Mouse (Mus musculus): ENCODE measurements around the gene Tnfrsf13b. TPM values are rescaled to one million over a fixed set of nuclear protein-coding genes. Genes with fewer than 3 reads are reported as not detected.

Gene Tnfrsf13b
- total and polyA plus RNA-seq, 2 experiments from 2014 or later = 1.4 to 1.6 TPM

DNA sequence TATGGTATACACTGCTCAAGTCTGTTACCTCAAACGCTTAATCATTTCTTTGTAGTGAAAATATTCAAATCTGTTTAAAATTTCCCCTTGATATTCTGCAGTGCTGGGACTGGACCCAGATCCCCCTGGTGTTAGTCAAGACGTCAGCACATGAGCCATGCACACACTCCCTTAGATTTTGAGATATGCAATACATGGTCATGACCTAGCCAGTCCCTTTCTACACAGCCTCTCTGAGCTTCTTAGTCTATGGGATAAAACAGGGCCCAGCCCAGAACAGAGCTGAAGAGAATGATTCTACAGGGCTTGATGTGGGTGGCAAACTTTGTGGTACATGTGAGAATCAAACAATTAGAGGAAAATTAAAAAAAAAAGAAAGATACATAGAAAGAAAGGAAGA lies 15.1 kb downstream of the Tnfrsf13b start:
- no peak for TF ChIP-seq CTCF (IDR thresholded peaks at IDR 0.05)
- peaks cover under 1% of the 10 kb centered on the region; the same call in 1 of the 2 replicates for H3K4me1 ChIP-seq (ENCODE audit: insufficient read depth, low read length)
- H3K4me3 ChIP-seq (ENCODE audit: low read depth, low read length) = no peak overlapping the region
- 75% methylated on average over 2 of the region's 2 CpGs for WGBS
- DNase-seq (ENCODE audit: low spot score) (no peak), ATAC-seq (ENCODE audit: low FRiP score) (no peak)
- H3K9me3 ChIP-seq (ENCODE audit: low read length) = no peaks in the 10 kb centered on the region
- H3K27ac ChIP-seq (ENCODE audit: low read depth, low read length) = no peak overlapping the region
- H3K36me3 ChIP-seq (ENCODE audit: insufficient read depth, low read length) = no peaks in the 10 kb centered on the region
- no peaks in the 10 kb centered on the region for H3K27me3 ChIP-seq (ENCODE audit: insufficient read depth, low read length)
- no peak overlapping the region for H3K4me2 ChIP-seq (ENCODE audit: low read depth, low read length, poor library complexity, severe bottlenecking)
- H3K9ac ChIP-seq (replicated peaks; ENCODE audit: low read length, poor library complexity, severe bottlenecking) = no peak overlapping the region

- ATAC-seq (ENCODE audit: low FRiP score) = no peak
- 67% methylated on average over 3 of the region's 3 CpGs for WGBS
- Histone ChIP-seq H3K27me3 (ENCODE audit: insufficient read depth, low read length) (no peaks in the 10 kb centered on the region), H3K36me3 (ENCODE audit: insufficient read depth, low read length) (no peaks in the 10 kb centered on the region), H3K9me3 (ENCODE audit: low read length) (no peaks in the 10 kb centered on the region), H3K9ac (replicated peaks; ENCODE audit: low read length, poor library complexity, severe bottlenecking) (no peak overlapping the region), H3K27ac (ENCODE audit: low read depth, low read length) (no peak overlapping the region), H3K4me1 (ENCODE audit: insufficient read depth, low read length) (peaks cover 4% of the 10 kb centered on the region; the same call in 1 of the 2 replicates), H3K4me3 (ENCODE audit: low read depth, low read length) (no peak overlapping the region), H3K4me2 (ENCODE audit: low read depth, low read length, poor library complexity, severe bottlenecking) (no peak overlapping the region)
- TF ChIP-seq CTCF (IDR thresholded peaks at IDR 0.05) = no peak
- DNase-seq (ENCODE audit: low spot score) = no peak
Measured at GRCm38 (mm10) chr11:61142262-61142661, 15.7 kb downstream of the Tnfrsf13b start.

DNA sequence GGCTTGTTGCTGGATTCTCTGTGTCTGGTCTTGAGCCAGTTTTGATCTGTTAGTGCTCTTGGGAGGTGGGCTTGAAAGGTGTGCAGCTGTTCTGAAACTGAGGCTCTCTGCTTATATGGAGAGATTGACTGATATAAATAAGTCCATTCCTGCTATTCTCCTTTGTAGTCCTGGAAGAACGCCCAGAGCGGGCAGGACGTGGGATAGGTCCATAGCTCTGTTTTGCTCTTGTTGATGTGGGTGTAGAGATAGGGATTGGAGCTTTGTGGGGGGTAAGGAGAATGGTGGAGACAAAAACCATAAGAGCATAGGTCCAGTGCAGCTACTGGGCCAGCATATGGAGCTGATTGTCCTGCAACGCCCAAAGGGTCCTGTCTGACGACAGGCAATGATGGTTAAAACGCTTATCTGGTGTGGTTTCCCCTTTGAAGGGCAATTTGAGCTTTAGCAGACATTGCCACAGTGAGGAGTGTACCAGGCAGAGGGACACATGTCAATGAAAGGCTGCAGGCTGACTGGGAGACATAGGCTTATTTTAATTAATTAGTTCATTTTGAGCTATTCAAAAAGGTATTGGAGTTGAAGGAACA lies 16.5 kb downstream of the Tnfrsf13b start:
- peaks cover 6% of the 10 kb centered on the region; the same call in 1 of the 2 replicates for H3K4me1 ChIP-seq (ENCODE audit: insufficient read depth, low read length)
- WGBS = 80% methylated on average over 6 of the region's 6 CpGs
- no peaks in the 10 kb centered on the region for H3K9me3 ChIP-seq (ENCODE audit: low read length)
- H3K36me3 ChIP-seq (ENCODE audit: insufficient read depth, low read length) = no peaks in the 10 kb centered on the region
- DNase-seq (ENCODE audit: low spot score) (no peak), ATAC-seq (ENCODE audit: low FRiP score) (no peak)
- no peak overlapping the region for H3K4me2 ChIP-seq (ENCODE audit: low read depth, low read length, poor library complexity, severe bottlenecking)
- no peak overlapping the region for H3K9ac ChIP-seq (replicated peaks; ENCODE audit: low read length, poor library complexity, severe bottlenecking)
- no peak overlapping the region for H3K27ac ChIP-seq (ENCODE audit: low read depth, low read length)
- TF ChIP-seq CTCF (IDR thresholded peaks at IDR 0.05) = no peak
- H3K27me3 ChIP-seq (ENCODE audit: insufficient read depth, low read length) = no peaks in the 10 kb centered on the region
- H3K4me3 ChIP-seq (ENCODE audit: low read depth, low read length) = no peak overlapping the region

GRCm38 (mm10) chr11:61143564-61144469 lies 17.3 kb downstream of the Tnfrsf13b start:
- Histone ChIP-seq H3K4me2 (ENCODE audit: low read depth, low read length, poor library complexity, severe bottlenecking) (no peak overlapping the region), H3K9ac (replicated peaks; ENCODE audit: low read length, poor library complexity, severe bottlenecking) (no peak overlapping the region), H3K36me3 (ENCODE audit: insufficient read depth, low read length) (no peaks in the 10 kb centered on the region), H3K27me3 (ENCODE audit: insufficient read depth, low read length) (no peaks in the 10 kb centered on the region), H3K4me3 (ENCODE audit: low read depth, low read length) (no peak overlapping the region), H3K9me3 (ENCODE audit: low read length) (no peaks in the 10 kb centered on the region), H3K27ac (ENCODE audit: low read depth, low read length) (no peak overlapping the region), H3K4me1 (ENCODE audit: insufficient read depth, low read length) (peaks cover 6% of the 10 kb centered on the region; the same call in 1 of the 2 replicates)
- WGBS = 72% methylated on average over 7 of the region's 7 CpGs
- TF ChIP-seq CTCF (IDR thresholded peaks at IDR 0.05) = no peak
- DNase-seq (ENCODE audit: low spot score) (no peak), ATAC-seq (ENCODE audit: low FRiP score) (no peak)

GRCm38 (mm10) chr11:61145551-61145950 lies 19.0 kb downstream of the Tnfrsf13b start:
- WGBS = 63% methylated on average over 8 of the region's 8 CpGs
- Histone ChIP-seq H3K36me3 (ENCODE audit: insufficient read depth, low read length) (no peaks in the 10 kb centered on the region), H3K4me1 (ENCODE audit: insufficient read depth, low read length) (peaks cover 6% of the 10 kb centered on the region; the same call in 1 of the 2 replicates), H3K27ac (ENCODE audit: low read depth, low read length) (no peak overlapping the region), H3K27me3 (ENCODE audit: insufficient read depth, low read length) (no peaks in the 10 kb centered on the region), H3K4me2 (ENCODE audit: low read depth, low read length, poor library complexity, severe bottlenecking) (no peak overlapping the region), H3K9ac (replicated peaks; ENCODE audit: low read length, poor library complexity, severe bottlenecking) (no peak overlapping the region), H3K4me3 (ENCODE audit: low read depth, low read length) (no peak overlapping the region), H3K9me3 (ENCODE audit: low read length) (no peaks in the 10 kb centered on the region)
- DNase-seq (ENCODE audit: low spot score) (no peak), ATAC-seq (ENCODE audit: low FRiP score) (no peak)
- no peak for TF ChIP-seq CTCF (IDR thresholded peaks at IDR 0.05)
